Mouse (Mus musculus): ENCODE results near the gene Tsc22d3.

- TF ChIP-seq CTCF (IDR thresholded peaks at IDR 0.05; ENCODE audit: extremely low read depth, insufficient read length, insufficient replicate concordance, low read depth, low read length): no peak
- no peak for TF ChIP-seq POLR2A (IDR thresholded peaks at IDR 0.05; ENCODE audit: low read depth, low read length)
These were observed 11.9 kb downstream of the Tsc22d3 start for GRCm38 (mm10) chrX:140588534-140588933.
